Mouse (Mus musculus) liver, adult 2 months (tissue): ENCODE results near the gene Wdr83os. TPM values are rescaled to one million over a fixed set of nuclear protein-coding genes. Genes with fewer than 3 reads are reported as not detected.

Source experiments
- DNase-seq: peaks from one replicate; pipeline ENCODE4 v3.0.0-alpha.2; 2011; ENCODE audit warnings: low read depth, low spot score; ENCODE audit errors: extremely low read depth
- H3K27ac ChIP-seq: fragments of 200-500 bp; replicated peaks from 2 replicates; pipeline ENCODE4 v1.5.1; 2012; ENCODE audit warnings: low read depth, mild to moderate bottlenecking, control low read depth, inconsistent platforms, low read length; ENCODE audit not compliant: insufficient read depth
- H3K27me3 ChIP-seq: fragments of 200-500 bp; 2 replicates; pipeline ENCODE4 v1.6.1; 2012; ENCODE audit warnings: mild to moderate bottlenecking, moderate library complexity, low read length, inconsistent platforms; ENCODE audit not compliant: control insufficient read depth, insufficient read depth
- H3K36me3 ChIP-seq: fragments of 200-500 bp; 2 replicates; pipeline ENCODE4 v1.6.1; 2012; ENCODE audit warnings: low read length, inconsistent platforms; ENCODE audit not compliant: control insufficient read depth, insufficient read depth
- H3K4me1 ChIP-seq: fragments of 200-500 bp; 2 replicates; pipeline ENCODE4 v1.6.1; 2011; ENCODE audit warnings: low read length; ENCODE audit not compliant: control insufficient read depth, insufficient read depth
- H3K4me3 ChIP-seq: fragments of 200-500 bp; 2 replicates; pipeline ENCODE4 v1.5.1; 2011; ENCODE audit warnings: low read depth, mild to moderate bottlenecking, control low read depth, low read length, moderate library complexity; ENCODE audit not compliant: insufficient read depth
- H3K79me2 ChIP-seq: fragments of 200-500 bp; 2 replicates; pipeline ENCODE4 v1.6.1; 2012; ENCODE audit warnings: inconsistent platforms, mild to moderate bottlenecking, low read length, moderate library complexity; ENCODE audit not compliant: control insufficient read depth, insufficient read depth
- H3K9ac ChIP-seq: fragments of 200-500 bp; 2 replicates; pipeline ENCODE4 v1.6.1; 2012; ENCODE audit warnings: low read depth, mild to moderate bottlenecking, control low read depth, inconsistent platforms, low read length
- CTCF ChIP-seq: fragments of 200-500 bp; IDR thresholded peaks from 2 replicates; pipeline ENCODE4 v1.5.1; 2011; ENCODE audit warnings: low read depth, low read length, control low read depth
- POLR2A ChIP-seq: fragments of 200-500 bp; IDR thresholded peaks from 2 replicates; pipeline ENCODE4 v1.6.1; 2011; ENCODE audit warnings: low read length, control low read depth; ENCODE audit not compliant: insufficient read depth; ENCODE audit errors: extremely low read depth
- WGBS: fragments of 180-500 bp; shearing (Covaris S2); methylation state at CpG from one replicate; pipeline ENCODE4 v1.1.7; 2018; 5-methylcytosine and 5-hydroxymethylcytosine counted together
- polyA plus RNA-seq: library from polyadenylated mRNA; depleted of rRNA; stranded (reverse); fragments of >200 nt; gene quantifications from 2 replicates; pipeline ENCODE4 v1.2.3, GENCODE M21; 2012
- total RNA-seq: library from RNA; depleted of rRNA; stranded (reverse); fragments of >200 nt; gene quantifications from 2 replicates; pipeline ENCODE4 v1.2.3, GENCODE M21; 2014

Gene Wdr83os
- total and polyA plus RNA-seq, 2 experiments = 26.3 to 126 TPM

DNA sequence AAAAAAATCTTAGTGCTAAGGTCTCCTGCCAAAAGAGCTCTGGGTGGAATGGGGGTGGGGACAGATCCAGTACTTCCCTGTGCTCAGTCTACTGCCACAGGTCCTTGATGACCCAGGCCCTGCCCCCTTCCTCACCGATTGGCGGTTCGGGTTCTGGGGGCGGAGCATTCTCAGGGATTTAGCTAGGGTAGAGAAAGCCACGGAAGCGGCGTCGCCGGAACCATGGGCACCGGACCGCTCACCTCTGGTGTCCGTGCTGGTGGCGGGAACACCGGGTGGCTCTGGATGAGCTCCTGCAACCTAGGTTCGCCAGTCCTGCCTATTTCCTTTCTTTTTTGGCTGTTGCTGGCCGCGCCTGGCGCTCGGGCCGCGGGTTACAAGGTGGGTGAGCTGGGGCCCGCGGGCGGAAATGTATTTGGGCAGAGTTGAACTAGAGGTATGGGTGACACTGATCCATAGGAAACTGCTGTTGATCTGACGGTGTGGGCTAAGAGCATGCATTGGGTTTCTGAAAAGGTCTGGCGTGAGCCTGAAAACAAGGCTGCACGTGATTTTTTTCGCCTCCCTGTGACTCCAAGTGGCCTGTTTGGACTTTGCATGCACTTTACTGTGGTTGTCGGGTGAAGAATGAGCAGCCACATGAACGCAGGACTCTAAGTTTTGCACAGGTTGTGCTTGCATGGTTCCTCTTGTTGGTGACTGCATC, 2.7 kb downstream of the Wdr83os start, which contains the start of gene Man2b1:
Gene Man2b1, plus strand, starts transcription at position 163 of the 706 bp plus-strand sequence.
- Histone ChIP-seq H3K79me2 (peaks cover 5% of the 10 kb centered on the region; the same call in 1 of the 2 replicates), H3K36me3 (peaks cover 20% of the 10 kb centered on the region), H3K4me3 (peak within 1 kb of the TSS; percentile 95), H3K27me3 (no peaks in the 10 kb centered on the region), H3K4me1 (peaks cover 25% of the 10 kb centered on the region), H3K27ac (peak within 1 kb of the TSS; percentile 85), H3K9ac (peak within 1 kb of the TSS; percentile 90)
- WGBS = under 1% methylated on average over 30 of the region's 30 CpGs
- TF ChIP-seq CTCF = peak; percentile 9; the same call in 1 of the 2 replicates
- peak; percentile 98 for TF ChIP-seq POLR2A
- DNase-seq = peak; percentile 92

- TF ChIP-seq CTCF = no peak
- no peak for TF ChIP-seq POLR2A
- peaks cover 23% of the 10 kb centered on the region for H3K36me3 ChIP-seq
- H3K9ac ChIP-seq = no peak overlapping the region; the same call in 1 of the 2 replicates
- H3K4me1 ChIP-seq = peaks cover 19% of the 10 kb centered on the region
- H3K27me3 ChIP-seq = no peaks in the 10 kb centered on the region
- H3K4me3 ChIP-seq = no peak overlapping the region
- H3K27ac ChIP-seq = no peak overlapping the region
- no peak for DNase-seq
- H3K79me2 ChIP-seq = peaks cover 5% of the 10 kb centered on the region; the same call in 1 of the 2 replicates
- 65% methylated on average over 8 of the region's 8 CpGs for WGBS
Observed at GRCm38 (mm10) chr8:85084633-85085032, 4.1 kb downstream of the Wdr83os start.

- TF ChIP-seq POLR2A (no peak), CTCF (no peak)
- Histone ChIP-seq H3K36me3 (peaks cover 23% of the 10 kb centered on the region), H3K4me1 (peaks cover 17% of the 10 kb centered on the region), H3K27me3 (no peaks in the 10 kb centered on the region), H3K79me2 (peaks cover 5% of the 10 kb centered on the region; the same call in 1 of the 2 replicates), H3K27ac (no peak overlapping the region), H3K4me3 (no peak overlapping the region), H3K9ac (no peak overlapping the region)
- 92% methylated on average over 3 of the region's 3 CpGs for WGBS
- no peak for DNase-seq
Observed at GRCm38 (mm10) chr8:85086238-85086637, 5.7 kb downstream of the Wdr83os start.

DNA sequence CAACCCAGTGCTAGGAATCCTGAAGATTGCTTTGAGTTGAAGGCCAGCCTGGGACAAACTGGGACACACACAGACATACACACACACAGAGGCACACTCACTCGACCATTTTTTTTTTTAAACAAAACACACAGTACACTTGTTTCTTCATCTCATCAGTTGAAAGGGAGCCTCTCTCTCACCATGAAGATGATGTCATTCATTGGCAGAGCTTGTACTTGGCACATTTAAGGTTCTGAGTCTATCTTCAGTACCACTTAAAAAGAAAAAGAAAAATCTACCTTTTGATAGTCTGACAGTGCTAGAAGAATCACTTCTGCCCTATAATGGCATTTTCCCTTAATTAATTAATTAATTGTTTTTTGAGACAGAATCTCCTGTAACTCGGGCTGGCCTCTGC, 8.2 kb downstream of the Wdr83os start:
- DNase-seq = no peak
- Histone ChIP-seq H3K4me3 (no peak overlapping the region), H3K9ac (no peak overlapping the region), H3K36me3 (peaks cover 31% of the 10 kb centered on the region), H3K27ac (no peak overlapping the region), H3K79me2 (peaks cover 5% of the 10 kb centered on the region; the same call in 1 of the 2 replicates), H3K27me3 (no peaks in the 10 kb centered on the region), H3K4me1 (peaks cover 7% of the 10 kb centered on the region)
- WGBS = 29% methylated on average over 2 of the region's 2 CpGs
- no peak for TF ChIP-seq POLR2A
- no peak for TF ChIP-seq CTCF

GRCm38 (mm10) chr8:85090856-85091255, 10.3 kb downstream of the Wdr83os start:
- H3K4me3 ChIP-seq = no peak overlapping the region
- no peak for DNase-seq

More at GRCm38 (mm10) chr8:85090856-85091255, 10.3 kb downstream of the Wdr83os start:
- H3K4me1 ChIP-seq = no peaks in the 10 kb centered on the region
- H3K27me3 ChIP-seq = no peaks in the 10 kb centered on the region
- no peak overlapping the region for H3K27ac ChIP-seq
- 92% methylated on average over 11 of the region's 11 CpGs for WGBS
- TF ChIP-seq POLR2A = no peak
- TF ChIP-seq CTCF = no peak
- H3K36me3 ChIP-seq = peaks cover 30% of the 10 kb centered on the region
- H3K9ac ChIP-seq = no peak overlapping the region
- no peaks in the 10 kb centered on the region for H3K79me2 ChIP-seq
